Mouse (Mus musculus) ovary, postnatal 10 days (tissue): ENCODE data around the gene Zfp784.

Experiments used
- DNase-seq: peaks from one replicate; pipeline ENCODE4 v3.0.0; 2022; ENCODE audit warnings: low spot score

The Zfp784 gene

DNA sequence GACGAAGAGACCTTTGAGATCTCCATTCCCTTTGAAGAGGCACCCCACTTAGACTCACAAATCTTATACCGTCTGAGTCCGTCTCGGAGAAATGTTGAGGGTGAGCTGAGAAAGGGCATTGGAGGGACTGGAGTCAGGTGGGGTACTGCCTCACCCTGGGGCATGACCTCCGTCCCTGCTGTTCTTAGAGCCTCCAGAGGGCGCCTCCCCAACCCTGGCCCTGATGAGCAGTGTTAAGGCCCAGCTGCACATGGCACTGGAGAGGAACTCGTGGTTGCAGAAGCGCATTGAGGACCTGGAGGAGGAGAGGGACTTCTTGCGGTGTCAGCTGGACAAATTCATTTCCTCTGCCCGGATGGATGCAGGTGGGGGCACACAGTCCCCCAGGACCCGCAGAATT lies 19.6 kb upstream of the Zfp784 start:
- no peak for DNase-seq

DNA sequence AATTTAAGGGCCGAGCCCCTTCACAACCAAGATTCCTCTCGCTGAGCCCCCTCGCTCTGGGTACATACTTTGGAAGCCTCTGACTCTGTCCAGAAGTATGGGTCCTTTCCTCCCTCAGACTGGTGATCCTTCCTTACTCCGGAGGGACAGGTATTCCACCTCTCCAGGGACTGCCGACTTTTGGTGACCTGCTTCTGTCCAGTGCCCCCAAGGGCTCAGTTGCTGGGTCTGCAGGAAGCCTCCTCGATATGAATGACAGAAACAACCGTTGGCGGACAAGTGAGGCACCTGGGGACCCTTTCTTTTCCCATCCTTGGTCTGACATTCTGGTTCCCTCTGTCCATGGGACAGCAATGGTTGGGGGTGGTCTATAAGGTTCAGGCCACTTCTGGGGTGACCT lies 19.1 kb upstream of the Zfp784 start:
- no peak for DNase-seq

DNA sequence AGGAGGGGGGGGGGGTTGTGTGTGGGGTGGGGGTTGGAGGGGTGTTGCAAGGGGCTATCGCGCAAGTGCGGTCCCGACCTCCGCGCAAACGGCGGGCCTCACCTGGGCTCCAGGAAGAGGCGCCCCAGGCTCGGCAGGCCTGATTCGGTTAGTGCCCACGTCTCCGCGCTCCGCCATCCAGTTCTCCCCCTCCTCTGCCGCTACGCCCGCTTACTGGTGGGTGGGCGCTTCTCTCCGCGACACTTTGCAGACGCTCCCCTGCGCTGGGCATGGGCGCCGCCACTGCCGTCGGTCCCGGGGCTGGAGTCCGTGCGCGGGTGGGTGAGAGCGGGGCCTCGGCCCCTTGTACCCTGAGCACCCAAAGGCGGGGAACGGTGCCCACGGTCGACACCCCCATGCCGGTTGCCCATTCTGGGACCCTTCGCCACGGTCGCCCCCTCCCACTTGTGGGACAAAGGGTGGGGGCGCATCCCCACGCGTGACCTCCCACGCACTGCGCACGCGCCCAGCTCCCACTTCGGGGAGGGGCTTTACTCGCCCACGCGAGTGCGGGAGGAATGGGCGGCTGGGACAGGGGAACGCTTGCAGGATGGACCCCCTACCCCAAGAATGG lies 18.5 kb upstream of the Zfp784 start:
- no peak for DNase-seq

DNA sequence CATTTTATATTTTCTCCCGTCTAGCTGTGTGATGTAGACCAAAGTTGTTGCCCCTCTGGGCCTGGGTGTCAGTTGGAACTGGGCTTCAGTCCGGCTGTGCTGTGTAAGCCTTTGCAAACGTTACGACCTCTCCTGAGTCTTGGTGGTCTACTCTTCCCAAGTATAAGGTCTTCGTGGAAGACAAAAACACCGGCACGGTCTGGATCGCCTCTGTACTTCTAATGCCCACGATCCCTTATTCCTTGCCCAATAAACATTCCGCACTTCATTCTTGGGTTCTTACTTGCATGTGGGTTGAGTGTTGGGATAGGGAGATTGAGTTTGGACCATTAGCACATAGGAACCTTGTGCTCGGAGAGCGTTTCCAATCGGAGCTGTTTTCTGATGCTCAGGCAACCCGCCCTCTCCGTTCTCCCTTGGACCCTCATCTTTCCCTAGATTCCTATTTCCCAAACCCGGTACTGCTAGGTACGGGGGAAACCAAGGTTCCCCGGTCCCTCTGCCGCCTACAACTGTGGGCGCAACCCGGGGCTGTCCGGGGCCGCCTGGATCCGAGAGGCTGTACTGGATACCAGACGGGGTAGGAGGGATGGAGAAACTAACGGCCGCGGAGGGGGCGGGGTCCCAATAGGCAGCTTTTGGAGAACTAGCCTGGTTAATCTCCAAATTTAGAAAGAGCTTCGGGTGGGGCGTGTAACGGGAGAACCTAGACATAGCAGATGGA lies 15.4 kb upstream of the Zfp784 start:
- no peak for DNase-seq

DNA sequence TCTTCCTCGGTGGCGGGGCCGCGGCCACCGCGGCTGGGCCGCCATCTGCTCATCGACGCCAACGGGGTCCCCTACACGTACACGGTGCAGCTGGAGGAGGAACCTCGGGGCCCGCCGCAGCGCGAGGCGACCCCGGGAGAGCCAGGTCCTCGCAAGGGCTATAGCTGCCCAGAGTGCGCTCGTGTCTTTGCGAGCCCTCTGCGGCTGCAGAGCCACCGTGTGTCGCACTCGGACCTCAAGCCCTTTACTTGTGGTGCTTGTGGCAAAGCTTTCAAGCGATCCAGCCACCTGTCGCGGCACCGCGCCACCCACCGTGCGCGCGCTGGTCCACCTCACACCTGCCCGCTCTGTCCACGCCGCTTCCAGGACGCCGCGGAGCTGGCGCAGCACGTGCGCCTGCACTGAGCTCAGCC lies 14.7 kb upstream of the Zfp784 start:
- no peak for DNase-seq

DNA sequence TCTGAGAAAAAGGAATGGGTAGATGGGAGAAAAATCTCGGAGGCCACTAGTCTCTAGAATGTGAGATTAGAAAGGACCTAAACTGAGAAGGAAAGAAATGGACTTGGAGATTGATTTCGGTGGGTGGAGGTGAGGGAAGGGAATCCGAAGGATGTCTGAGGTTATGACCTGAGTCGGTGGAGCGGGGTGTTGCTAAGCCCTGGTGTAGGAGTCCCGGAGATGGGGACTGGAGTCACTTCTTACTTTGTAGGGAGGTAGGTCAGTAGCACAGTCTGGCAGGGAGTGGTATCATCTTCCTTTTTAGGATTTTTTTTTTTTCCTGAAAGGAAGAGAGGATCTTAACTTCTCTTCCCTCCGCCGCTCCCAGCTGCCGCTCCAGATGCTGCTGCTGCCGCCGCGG lies 14.2 kb upstream of the Zfp784 start:
- no peak for DNase-seq

DNA sequence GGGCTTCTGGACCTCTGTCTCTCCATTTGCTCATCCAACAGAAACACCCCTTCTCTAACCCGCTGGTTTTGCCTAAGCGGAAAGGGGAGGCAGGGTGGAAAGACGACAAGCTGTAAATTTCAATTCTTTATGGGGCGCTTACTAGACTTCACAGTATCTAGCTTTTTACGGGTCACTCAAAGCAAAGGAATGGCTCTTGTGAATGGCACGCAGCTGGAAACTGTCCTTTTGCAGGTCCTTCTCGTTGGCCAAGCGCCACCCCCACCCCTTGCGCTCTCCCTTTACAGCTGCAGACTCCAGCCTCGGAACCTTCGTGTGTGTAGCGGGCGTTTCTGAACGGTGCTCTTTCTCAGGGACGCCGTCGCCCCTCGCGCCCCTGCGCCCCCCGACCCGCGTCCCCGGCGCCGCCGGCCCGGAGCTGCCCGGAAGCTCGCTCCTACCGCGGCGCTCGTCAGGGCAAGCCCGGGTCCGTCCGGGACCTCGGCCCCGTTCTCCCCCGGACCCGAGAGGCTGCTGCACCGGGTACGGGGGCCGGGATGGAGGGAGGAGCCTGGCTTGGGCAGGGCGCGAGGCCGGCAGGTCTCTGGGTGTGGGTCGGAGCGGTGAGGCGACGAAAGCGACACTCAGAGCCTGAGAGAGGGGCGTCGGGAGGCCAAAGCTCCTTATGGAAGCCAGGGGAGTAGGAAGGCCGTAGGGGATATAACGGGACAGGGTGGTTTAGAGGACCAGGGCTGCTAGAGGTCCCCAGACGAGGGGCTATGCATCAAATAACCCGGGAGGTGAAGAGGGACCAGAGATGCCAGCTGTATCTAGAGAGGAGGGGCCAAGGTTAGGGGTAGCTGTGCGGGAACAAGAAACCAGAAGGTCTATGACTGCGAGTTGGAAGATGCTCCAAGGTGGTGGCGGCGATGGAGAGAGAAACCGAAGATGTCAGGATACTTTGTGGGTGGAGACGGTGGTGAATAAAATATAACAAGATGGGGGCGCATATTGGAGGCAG lies 13.2 kb upstream of the Zfp784 start, which contains the start of gene Zfp580:
Zfp580 (plus strand) TSS at position 346 of the 1,000 bp plus-strand sequence.
- DNase-seq = peak; percentile 69

DNA sequence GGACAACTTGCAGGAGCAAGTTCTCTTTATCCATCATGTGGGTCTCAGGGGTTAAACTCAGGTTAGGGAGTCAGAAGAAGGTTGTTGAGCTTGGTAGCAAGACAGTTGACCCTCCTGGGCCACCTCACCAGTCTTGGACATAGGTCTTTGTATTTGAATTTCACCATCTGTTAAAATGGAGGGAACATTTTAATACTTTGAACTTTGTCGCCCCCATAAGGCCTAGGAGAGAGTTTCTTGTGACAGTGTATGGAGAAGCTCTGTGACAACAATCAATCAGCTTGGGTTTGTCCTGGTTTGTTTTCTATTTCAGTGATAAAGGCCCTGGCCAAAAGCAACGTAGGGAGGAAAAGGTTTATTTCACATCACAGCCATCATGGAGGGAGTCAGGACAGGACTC lies 9.1 kb upstream of the Zfp784 start:
- DNase-seq = no peak

- DNase-seq = no peak
Observed at GRCm38 (mm10) chr7:5046112-5046511, 7.9 kb upstream of the Zfp784 start.

GRCm38 (mm10) chr7:5044981-5045380 lies 6.7 kb upstream of the Zfp784 start:
- DNase-seq = no peak

GRCm38 (mm10) chr7:5038940-5039339 lies 694 bp upstream of the Zfp784 start:
- DNase-seq = no peak

GRCm38 (mm10) chr7:5037467-5037866 lies 779 bp downstream of the Zfp784 start:
- DNase-seq = no peak

- no peak for DNase-seq
Observed at GRCm38 (mm10) chr7:5037026-5037425, 1.2 kb downstream of the Zfp784 start.

DNA sequence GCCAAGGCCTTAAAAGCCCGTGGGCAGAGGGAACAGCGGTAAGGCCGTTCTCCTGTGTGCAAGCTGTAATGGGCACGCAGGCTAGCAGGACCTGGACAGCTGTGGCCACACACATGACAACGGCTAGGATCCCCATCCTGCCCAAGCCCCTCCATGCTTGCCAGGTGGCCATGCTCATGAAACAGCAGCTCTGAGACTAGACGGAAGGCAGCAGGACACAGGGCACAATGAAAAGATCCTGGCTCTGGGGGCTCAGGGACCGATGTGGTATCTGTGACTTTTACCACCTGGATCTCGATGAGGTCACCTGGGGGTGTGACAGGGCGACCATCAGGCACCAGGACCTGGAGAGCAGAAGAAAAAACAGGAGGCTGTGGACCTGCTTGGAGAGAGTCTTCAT lies 2.1 kb downstream of the Zfp784 start:
- DNase-seq = no peak

- no peak for DNase-seq
Observed at GRCm38 (mm10) chr7:5035628-5036027, 2.6 kb downstream of the Zfp784 start.

DNA sequence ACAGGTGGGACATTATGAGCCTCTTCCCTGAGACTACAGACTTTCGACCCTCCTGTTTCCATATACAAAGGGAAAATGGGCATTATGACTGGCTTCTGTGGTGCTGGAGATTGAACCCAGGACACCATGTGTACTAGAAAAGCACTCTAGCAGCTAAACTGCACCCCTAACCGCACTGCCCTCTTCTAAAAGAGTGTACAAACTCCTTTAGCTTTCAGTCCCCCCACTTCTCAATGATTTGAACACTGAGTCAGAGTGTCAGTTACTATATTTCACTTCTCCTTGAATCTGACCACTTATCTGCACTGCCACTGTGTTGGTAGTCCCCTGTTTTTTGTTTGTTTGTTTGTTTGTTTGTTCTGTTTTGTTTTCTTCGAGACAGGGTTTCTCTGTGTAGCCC lies 4.4 kb downstream of the Zfp784 start, which contains the start of gene 4632433K11Rik:
4632433K11Rik (plus strand) TSS at position 301 of the 400 bp plus-strand sequence.
- DNase-seq = no peak

DNA sequence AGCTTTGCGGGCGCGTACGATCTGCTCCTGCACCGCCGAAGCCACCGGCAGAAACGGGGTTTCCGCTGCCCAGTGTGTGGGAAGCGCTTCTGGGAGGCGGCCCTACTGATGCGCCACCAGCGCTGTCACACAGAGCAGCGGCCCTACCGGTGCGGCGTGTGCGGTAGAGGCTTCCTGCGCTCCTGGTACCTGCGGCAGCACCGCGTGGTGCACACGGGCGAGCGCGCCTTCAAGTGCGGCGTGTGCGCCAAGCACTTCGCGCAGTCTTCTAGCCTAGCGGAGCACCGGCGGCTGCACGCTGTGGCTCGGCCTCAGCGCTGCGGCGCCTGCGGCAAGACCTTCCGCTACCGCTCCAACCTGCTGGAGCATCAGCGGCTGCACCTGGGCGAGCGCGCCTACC lies 6.8 kb downstream of the Zfp784 start:
- DNase-seq = no peak

DNA sequence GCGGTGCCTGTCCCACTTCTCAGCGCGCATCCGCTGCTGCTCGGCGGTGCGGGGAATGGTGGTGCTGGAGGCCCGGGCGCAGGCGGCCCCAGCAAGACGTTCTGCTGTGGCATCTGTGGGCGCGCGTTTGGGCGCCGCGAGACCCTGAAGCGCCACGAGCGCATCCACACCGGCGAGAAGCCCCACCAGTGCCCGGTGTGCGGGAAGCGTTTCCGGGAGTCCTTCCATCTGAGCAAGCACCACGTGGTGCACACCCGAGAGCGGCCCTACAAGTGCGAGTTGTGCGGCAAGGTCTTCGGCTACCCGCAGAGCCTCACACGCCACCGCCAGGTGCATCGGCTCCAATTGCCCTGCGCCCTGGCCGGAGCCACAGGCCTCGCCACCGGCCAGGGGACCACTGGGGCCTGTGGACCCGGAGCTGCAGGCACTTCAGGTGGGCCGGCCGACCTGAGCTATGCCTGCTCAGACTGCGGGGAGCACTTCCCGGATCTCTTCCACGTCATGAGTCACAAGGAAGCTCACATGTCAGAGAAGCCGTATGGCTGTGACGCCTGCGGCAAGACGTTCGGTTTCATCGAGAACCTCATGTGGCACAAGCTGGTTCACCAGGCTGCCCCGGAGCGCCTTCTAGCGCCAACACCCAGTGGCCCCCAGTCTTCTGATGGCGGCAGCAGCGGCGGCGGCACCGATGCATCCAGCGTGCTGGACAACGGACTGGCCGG lies 7.5 kb downstream of the Zfp784 start:
- no peak for DNase-seq

- no peak for DNase-seq
Observed at GRCm38 (mm10) chr7:5029946-5030345, 8.3 kb downstream of the Zfp784 start.

GRCm38 (mm10) chr7:5029543-5029942 lies 8.7 kb downstream of the Zfp784 start:
- no peak for DNase-seq

GRCm38 (mm10) chr7:5021197-5021596 lies 17.0 kb downstream of the Zfp784 start:
- DNase-seq = no peak

GRCm38 (mm10) chr7:5020685-5021084 lies 17.6 kb downstream of the Zfp784 start:
- no peak for DNase-seq
